Mouse (Mus musculus) embryonic fibroblast, embryonic 13.5 days (primary cell): ENCODE measurements around the gene Mb.

Source experiments
- CTCF ChIP-seq: IDR thresholded peaks from 2 replicates; pipeline ENCODE4 v1.5.1; 2011; ENCODE audit warnings: mild to moderate bottlenecking, control low read depth, low read length, moderate library complexity, borderline replicate concordance; ENCODE audit not compliant: insufficient read depth
- POLR2A ChIP-seq: IDR thresholded peaks from 2 replicates; pipeline ENCODE4 v1.6.1; 2011; ENCODE audit warnings: low read depth, mild to moderate bottlenecking, control low read depth, low read length, moderate library complexity

- TF ChIP-seq CTCF: no peak
- TF ChIP-seq POLR2A: no peak
Observed at GRCm38 (mm10) chr15:77062746-77063145, 12.3 kb upstream of the Mb start.
